Mouse (Mus musculus): ENCODE measurements around the gene Ly6g5b. TPM values are rescaled to one million over a fixed set of nuclear protein-coding genes. Genes with fewer than 3 reads are reported as not detected.

Ly6g5b gene
- polyA plus RNA-seq, 1 experiment from 2014 or later, result 0.60 TPM

DNA sequence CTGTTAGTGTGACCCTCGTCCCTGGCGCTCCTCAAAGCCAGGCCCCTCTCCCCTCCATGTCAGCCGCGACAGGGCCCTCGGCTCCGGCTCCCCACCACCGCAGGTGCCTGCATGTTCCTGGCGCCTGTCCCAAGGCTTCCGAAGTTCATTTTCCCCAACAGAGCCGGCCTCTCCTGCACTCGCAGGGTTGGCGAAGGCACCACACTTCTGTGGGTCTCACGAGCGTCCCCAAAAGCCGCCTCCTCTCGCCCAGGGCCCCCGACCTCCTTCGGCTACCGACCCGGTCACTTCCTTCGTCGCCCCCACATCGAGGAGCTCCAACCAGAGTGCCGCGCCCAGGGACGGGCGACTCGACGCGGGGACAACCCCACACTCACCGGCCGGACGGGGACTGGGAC lies 5.5 kb upstream of the Ly6g5b start:
- no peak for TF ChIP-seq CTCF (IDR thresholded peaks at IDR 0.05)
- TF ChIP-seq EP300 (IDR thresholded peaks at IDR 0.05), result no peak
- Histone ChIP-seq H3K4me2 (replicated peaks; ENCODE audit: low read depth, low read length) (peak overlapping the region; percentile 84), H3K9ac (replicated peaks; ENCODE audit: low read depth) (peak overlapping the region; percentile 94), H3K27ac (ENCODE audit: low read length) (peak overlapping the region; percentile 73), H3K9me3 (ENCODE audit: low read length) (no peaks in the 10 kb centered on the region), H3K4me1 (ENCODE audit: insufficient read depth, low read depth, low read length) (peaks cover 8% of the 10 kb centered on the region), H3K27me3 (replicated peaks; ENCODE audit: insufficient read depth, low read length) (no peaks in the 10 kb centered on the region), H3K36me3 (ENCODE audit: insufficient read depth, low read length) (peaks cover 4% of the 10 kb centered on the region; the same call in 1 of the 2 replicates), H3K4me3 (ENCODE audit: low read depth, low read length) (peak overlapping the region; percentile 84)
- WGBS, result 0% methylated on average over 33 of the region's 33 CpGs
- DNase-seq (ENCODE audit: low spot score), result peak; percentile 45
- peak; percentile 2 for ATAC-seq

- WGBS, result 61% methylated on average over 9 of the region's 9 CpGs
- no peak overlapping the region for H3K4me3 ChIP-seq (ENCODE audit: low read depth, low read length)
- H3K36me3 ChIP-seq (ENCODE audit: insufficient read depth, low read length), result peaks cover 4% of the 10 kb centered on the region; the same call in 1 of the 2 replicates
- no peaks in the 10 kb centered on the region for H3K9me3 ChIP-seq (ENCODE audit: low read length)
- TF ChIP-seq EP300 (IDR thresholded peaks at IDR 0.05) (no peak), CTCF (IDR thresholded peaks at IDR 0.05) (no peak)
- DNase-seq (ENCODE audit: low spot score), result peak; percentile 25
- H3K4me2 ChIP-seq (replicated peaks; ENCODE audit: low read depth, low read length), result no peak overlapping the region
- no peak overlapping the region for H3K9ac ChIP-seq (replicated peaks; ENCODE audit: low read depth)
- H3K27ac ChIP-seq (ENCODE audit: low read length), result peak overlapping the region; percentile 15; the same call in 1 of the 2 replicates
- no peaks in the 10 kb centered on the region for H3K4me1 ChIP-seq (ENCODE audit: insufficient read depth, low read depth, low read length)
- 0 out of 2 replicates have a peak, but pooled peaks have one; percentile 12 for ATAC-seq
- no peaks in the 10 kb centered on the region for H3K27me3 ChIP-seq (replicated peaks; ENCODE audit: insufficient read depth, low read length)
Measured at GRCm38 (mm10) chr17:35111774-35112173, 3.5 kb downstream of the Ly6g5b start.

GRCm38 (mm10) chr17:35108097-35108496 lies 7.1 kb downstream of the Ly6g5b start, which contains the start of gene Ly6g5c:
Ly6g5c (plus strand) TSS chr17:35108279.
- DNase-seq (ENCODE audit: low spot score) (no peak), ATAC-seq (no peak)
- Histone ChIP-seq H3K4me1 (ENCODE audit: insufficient read depth, low read depth, low read length) (no peaks in the 10 kb centered on the region), H3K9me3 (ENCODE audit: low read length) (no peaks in the 10 kb centered on the region), H3K4me3 (ENCODE audit: low read depth, low read length) (no peak within 1 kb of the TSS), H3K27ac (ENCODE audit: low read length) (no peak within 1 kb of the TSS), H3K36me3 (ENCODE audit: insufficient read depth, low read length) (0 out of 2 replicates have a peak, but pooled peaks cover 5% of the 10 kb centered on the region), H3K27me3 (replicated peaks; ENCODE audit: insufficient read depth, low read length) (no peaks in the 10 kb centered on the region), H3K9ac (replicated peaks; ENCODE audit: low read depth) (no peak within 1 kb of the TSS), H3K4me2 (replicated peaks; ENCODE audit: low read depth, low read length) (no peak within 1 kb of the TSS)
- TF ChIP-seq CTCF (IDR thresholded peaks at IDR 0.05), result no peak
- no peak for TF ChIP-seq EP300 (IDR thresholded peaks at IDR 0.05)
- WGBS, result 78% methylated on average over 6 of the region's 6 CpGs

DNA sequence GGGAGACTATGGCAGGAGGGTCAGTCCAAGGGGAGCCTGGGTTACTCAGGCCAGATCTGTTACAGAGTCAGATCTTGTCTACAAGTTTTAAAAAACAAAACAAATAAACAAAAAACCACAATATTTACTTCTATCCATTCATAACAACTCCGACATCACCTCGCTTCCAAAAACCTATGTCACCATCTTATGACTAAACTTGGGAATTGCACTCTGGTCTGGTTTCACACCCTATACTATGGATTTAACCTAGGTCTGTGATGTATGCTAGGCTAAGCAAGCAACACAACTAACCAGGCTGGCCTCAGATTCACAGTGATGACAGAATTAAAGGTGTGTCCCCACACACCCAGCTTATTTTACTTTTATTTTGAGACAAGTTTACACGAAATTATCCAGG lies 8.7 kb downstream of the Ly6g5b start:
- H3K4me1 ChIP-seq (ENCODE audit: insufficient read depth, low read depth, low read length), result no peaks in the 10 kb centered on the region
- no peak overlapping the region for H3K4me2 ChIP-seq (replicated peaks; ENCODE audit: low read depth, low read length)
- peaks cover 17% of the 10 kb centered on the region; the same call in 1 of the 2 replicates for H3K36me3 ChIP-seq (ENCODE audit: insufficient read depth, low read length)

DNA sequence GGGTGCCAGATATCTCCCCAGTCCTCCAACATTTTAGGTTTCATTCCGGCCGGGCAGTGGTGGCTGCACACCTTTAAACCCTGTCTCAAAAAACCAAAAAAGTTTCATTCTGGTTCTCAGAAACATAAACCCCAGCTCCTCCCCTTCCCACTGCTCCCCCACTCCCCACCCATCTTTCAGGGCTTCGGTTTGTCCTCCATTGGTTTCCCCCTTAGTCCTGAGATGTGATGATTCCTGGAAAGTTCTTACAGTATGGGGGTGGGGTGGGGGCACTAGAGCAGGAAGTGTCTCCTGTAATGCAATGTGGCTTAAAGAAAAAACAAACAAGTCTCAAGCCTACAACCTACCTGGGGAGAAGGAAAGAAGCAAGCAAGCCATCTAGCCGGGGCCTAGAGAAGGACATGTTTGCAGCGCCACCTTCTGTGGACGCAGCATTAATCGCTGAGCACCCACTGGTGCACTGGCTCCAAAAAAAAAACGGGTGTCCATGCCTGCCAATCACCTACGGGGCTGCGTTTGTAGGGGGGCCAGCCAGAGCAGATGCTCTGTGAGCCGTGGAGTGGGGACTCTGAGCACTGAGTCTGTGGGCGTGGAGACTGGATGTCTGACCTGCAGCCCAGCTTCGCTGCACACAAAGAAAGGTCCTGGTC lies 9.4 kb downstream of the Ly6g5b start:
- Histone ChIP-seq H3K4me2 (replicated peaks; ENCODE audit: low read depth, low read length) (no peak overlapping the region), H3K9me3 (ENCODE audit: low read length) (no peaks in the 10 kb centered on the region), H3K27me3 (replicated peaks; ENCODE audit: insufficient read depth, low read length) (no peaks in the 10 kb centered on the region), H3K9ac (replicated peaks; ENCODE audit: low read depth) (no peak overlapping the region; the same call in 1 of the 2 replicates), H3K27ac (ENCODE audit: low read length) (no peak overlapping the region), H3K4me3 (ENCODE audit: low read depth, low read length) (no peak overlapping the region), H3K4me1 (ENCODE audit: insufficient read depth, low read depth, low read length) (no peaks in the 10 kb centered on the region), H3K36me3 (ENCODE audit: insufficient read depth, low read length) (peaks cover 22% of the 10 kb centered on the region; the same call in 1 of the 2 replicates)
- WGBS, result 22% methylated on average over 13 of the region's 13 CpGs
- peak; percentile 73 for TF ChIP-seq CTCF (IDR thresholded peaks at IDR 0.05)
- TF ChIP-seq EP300 (IDR thresholded peaks at IDR 0.05), result no peak
- DNase-seq (ENCODE audit: low spot score) (peak; percentile 66), ATAC-seq (no peak)

More for the DNA sequence above, 8.7 kb downstream of the Ly6g5b start:
- TF ChIP-seq EP300 (IDR thresholded peaks at IDR 0.05) (no peak), CTCF (IDR thresholded peaks at IDR 0.05) (peak; percentile 26; the same call in 1 of the 2 replicates)
- no peaks in the 10 kb centered on the region for H3K9me3 ChIP-seq (ENCODE audit: low read length)
- H3K27me3 ChIP-seq (replicated peaks; ENCODE audit: insufficient read depth, low read length), result no peaks in the 10 kb centered on the region
- H3K9ac ChIP-seq (replicated peaks; ENCODE audit: low read depth), result no peak overlapping the region
- H3K4me3 ChIP-seq (ENCODE audit: low read depth, low read length), result no peak overlapping the region
- ATAC-seq, result no peak
- H3K27ac ChIP-seq (ENCODE audit: low read length), result no peak overlapping the region
- no peak for DNase-seq (ENCODE audit: low spot score)
- WGBS, result 55% methylated on average over 3 of the region's 3 CpGs

DNA sequence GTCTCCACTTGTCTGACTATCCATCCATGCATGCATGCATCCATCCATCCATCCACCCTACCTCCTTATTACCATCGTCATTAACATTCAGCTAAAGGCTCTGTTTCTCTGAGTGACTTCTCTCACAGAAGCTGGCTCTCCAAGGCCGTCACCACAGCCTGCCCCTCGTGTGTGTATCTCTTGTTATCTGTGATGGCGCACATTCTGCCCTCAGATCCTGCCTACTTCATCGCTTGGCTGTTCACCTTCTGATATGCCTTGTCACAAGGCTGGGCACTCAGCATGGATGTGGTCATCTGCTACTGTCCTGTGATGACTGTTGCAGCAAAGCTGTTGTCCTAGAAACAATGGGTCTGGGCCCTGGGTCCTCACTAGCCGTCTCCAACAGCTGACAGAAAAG lies 10.5 kb downstream of the Ly6g5b start:
- Histone ChIP-seq H3K27ac (ENCODE audit: low read length) (no peak overlapping the region), H3K4me1 (ENCODE audit: insufficient read depth, low read depth, low read length) (no peaks in the 10 kb centered on the region), H3K4me2 (replicated peaks; ENCODE audit: low read depth, low read length) (no peak overlapping the region), H3K9ac (replicated peaks; ENCODE audit: low read depth) (no peak overlapping the region), H3K9me3 (ENCODE audit: low read length) (no peaks in the 10 kb centered on the region), H3K36me3 (ENCODE audit: insufficient read depth, low read length) (peaks cover 22% of the 10 kb centered on the region; the same call in 1 of the 2 replicates), H3K4me3 (ENCODE audit: low read depth, low read length) (no peak overlapping the region), H3K27me3 (replicated peaks; ENCODE audit: insufficient read depth, low read length) (no peaks in the 10 kb centered on the region)
- DNase-seq (ENCODE audit: low spot score), result no peak
- no peak for ATAC-seq
- 67% methylated on average over 6 of the region's 6 CpGs for WGBS
- no peak for TF ChIP-seq EP300 (IDR thresholded peaks at IDR 0.05)
- no peak for TF ChIP-seq CTCF (IDR thresholded peaks at IDR 0.05)
